Mouse (Mus musculus): Measurements from ENCODE around the gene Nsun7.

- TF ChIP-seq EP300 (IDR thresholded peaks at IDR 0.05; ENCODE audit: low read depth in 1 of 2, low read length in 2 of 2) (no peak), POLR2A (IDR thresholded peaks at IDR 0.05; ENCODE audit: control insufficient read depth in 1 of 2, insufficient read depth in 1 of 2, low read depth in 1 of 2, low read length in 2 of 2, poor library complexity in 1 of 2) (no peak), CTCF (IDR thresholded peaks at IDR 0.05 in 2 of 3, conservative IDR thresholded peaks at IDR 0.05 in 1 of 3; ENCODE audit: control insufficient read depth in 1 of 3, insufficient read depth in 1 of 3, low read depth in 2 of 3, low read length in 3 of 3, poor library complexity in 1 of 3, severe bottlenecking in 1 of 3) (no peak), MAZ (IDR thresholded peaks at IDR 0.05; ENCODE audit: low read depth, low read length) (no peak), JUND (IDR thresholded peaks at IDR 0.05; ENCODE audit: low read depth, low read length) (no peak), CHD2 (IDR thresholded peaks at IDR 0.05; ENCODE audit: low read length) (no peak), ETS1 (IDR thresholded peaks at IDR 0.05; ENCODE audit: low read depth, low read length) (no peak), GABPA (IDR thresholded peaks at IDR 0.05; ENCODE audit: low read depth, low read length) (no peak), ZMIZ1 (IDR thresholded peaks at IDR 0.05; ENCODE audit: low read depth, low read length) (no peak)
Observed at GRCm38 (mm10) chr5:66305511-66305910, 45.8 kb downstream of the Nsun7 start.

Measured in MEL (cell line).